Mouse (Mus musculus) thymus, postnatal 0 days (tissue): ENCODE measurements around the gene Prox2. TPM values are rescaled to one million over a fixed set of nuclear protein-coding genes. Genes with fewer than 3 reads are reported as not detected.

Source experiments
- DNase-seq: peaks from one replicate; pipeline ENCODE4 v3.0.0-alpha.2; 2015; ENCODE audit warnings: low spot score
- polyA plus RNA-seq: library from polyadenylated mRNA; unstranded; fragments of >200 nt; fragmentation: Nextera tagmentation; extraction: Ambion mirVana; gene quantifications from 2 replicates; pipeline ENCODE4 v1.2.1, GENCODE M21; 2015

Prox2 gene
- polyA plus RNA-seq, 1 experiment from 2014 or later = 3.8 TPM

- DNase-seq = no peak
Observed at GRCm38 (mm10) chr12:85095146-85095545, 15.4 kb downstream of the Prox2 start.

DNA sequence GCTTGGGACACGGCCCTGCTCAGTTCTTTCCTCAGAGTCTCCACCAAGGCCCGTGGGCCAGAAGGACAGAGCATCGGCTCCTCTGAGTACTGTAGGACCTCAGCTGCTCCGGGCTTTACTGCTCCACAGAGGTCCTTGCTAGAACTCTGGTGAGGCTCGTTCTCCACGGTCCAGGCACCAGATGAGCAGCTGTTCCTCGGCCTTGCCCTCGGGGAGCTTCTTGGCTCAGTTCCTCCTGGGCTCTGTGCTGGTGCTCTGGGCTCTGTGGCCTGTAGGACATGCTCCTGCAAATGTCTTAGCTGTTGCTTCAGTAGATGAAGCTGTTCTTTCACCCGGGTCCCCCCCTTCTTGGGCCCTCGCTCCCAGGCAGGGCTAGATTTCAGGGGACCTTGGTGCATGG, 15.9 kb downstream of the Prox2 start:
- no peak for DNase-seq

DNA sequence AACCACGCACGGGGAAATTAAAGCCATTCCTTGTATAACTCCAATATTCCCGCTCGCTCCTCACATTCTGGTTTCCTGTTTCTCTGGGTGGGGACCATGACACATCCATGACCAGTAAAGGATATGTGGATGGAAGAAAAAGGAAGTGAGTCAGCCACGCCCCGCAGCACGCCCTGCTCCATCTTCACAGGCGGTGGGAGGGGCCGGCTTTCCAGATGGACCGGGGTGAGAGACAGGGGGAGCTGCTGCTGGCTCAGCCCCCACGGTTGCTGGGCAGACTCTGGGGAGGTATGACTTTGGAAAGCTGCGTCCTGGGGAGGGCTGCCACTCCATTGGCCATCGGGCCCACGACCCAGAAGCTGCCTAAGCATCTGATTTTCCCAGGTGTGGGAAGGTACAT, 16.5 kb downstream of the Prox2 start:
- no peak for DNase-seq

DNA sequence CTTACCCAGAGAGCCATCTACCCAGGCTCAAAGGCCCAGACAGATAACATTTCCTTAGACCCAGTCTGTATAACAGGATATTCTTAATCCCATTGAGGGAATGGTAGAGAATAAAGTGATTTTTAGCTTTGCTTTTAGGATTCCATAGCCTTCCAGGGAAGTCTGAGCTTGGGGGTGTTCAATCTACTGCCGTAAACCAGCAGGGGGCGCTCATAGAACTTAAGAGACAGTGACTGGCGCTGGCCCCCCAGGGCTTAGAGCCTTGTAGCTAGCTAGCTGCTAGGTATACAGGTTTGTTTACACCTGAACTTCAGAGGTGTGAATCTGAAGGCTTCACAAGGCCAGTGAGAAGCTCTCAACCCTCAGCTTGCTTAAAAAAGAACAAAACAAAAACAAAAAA, 18.3 kb downstream of the Prox2 start:
- peak; percentile 80 for DNase-seq

DNA sequence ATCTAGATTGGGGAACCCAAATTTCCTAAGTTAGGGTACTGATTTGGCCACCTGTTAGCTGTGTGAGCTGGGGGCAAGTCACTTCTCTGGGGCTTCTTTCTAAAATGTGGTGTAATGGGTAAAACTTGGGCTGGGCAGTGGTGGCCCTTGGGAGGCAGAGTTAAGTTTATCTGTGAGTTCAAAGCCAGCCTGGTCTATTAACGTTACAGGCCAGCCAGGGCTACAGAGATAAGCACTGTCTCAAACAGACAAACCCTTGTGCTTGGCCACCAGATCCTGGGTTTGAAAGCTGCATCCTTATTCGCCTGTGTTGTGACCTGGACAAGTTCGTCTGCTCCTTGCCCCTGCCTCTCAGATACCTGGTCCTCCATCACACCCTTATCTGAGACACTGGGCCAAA, 19.4 kb downstream of the Prox2 start:
- DNase-seq = no peak

- no peak for DNase-seq
Observed at GRCm38 (mm10) chr12:85087845-85088244, 22.7 kb downstream of the Prox2 start.

- no peak for DNase-seq
Observed at GRCm38 (mm10) chr12:85084941-85085340, 25.6 kb downstream of the Prox2 start.

DNA sequence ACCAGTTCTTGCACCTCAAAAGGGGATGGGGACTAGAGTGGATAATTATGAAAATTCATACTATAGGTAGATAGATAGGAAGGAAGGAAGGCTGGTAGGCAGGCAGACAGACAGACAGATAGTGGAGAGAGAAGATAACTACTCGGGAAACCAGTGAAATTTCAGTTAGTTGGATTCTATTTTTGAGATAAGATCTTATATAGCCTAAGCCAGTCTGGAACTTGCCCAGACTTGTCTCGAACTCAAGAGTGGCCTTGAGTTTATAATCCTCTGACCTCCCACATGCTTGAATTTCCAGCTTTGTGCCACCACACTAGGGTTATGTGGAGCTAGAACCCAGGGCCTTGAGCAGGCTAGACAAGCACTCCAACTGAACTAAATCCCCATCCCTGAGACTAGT, 26.3 kb downstream of the Prox2 start:
- DNase-seq = no peak

DNA sequence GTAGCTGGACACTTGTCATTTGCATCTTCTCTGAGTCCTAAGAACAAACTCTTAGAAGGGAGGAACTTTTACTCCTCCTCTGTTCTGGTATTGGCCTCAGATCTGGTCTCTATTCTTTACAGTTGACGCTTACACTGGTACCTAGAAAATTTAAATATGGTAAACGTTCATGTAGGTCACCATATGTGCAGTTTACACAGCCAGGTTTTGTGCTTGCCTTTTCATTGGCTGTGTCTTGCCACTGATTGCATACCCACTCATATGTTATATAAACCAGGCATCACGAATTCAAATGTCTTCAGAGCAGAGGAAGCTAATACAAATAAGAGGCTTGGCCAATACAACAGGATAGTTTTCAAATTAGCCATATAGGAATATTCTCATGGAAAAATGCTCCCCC, 33.5 kb downstream of the Prox2 start:
- no peak for DNase-seq

DNA sequence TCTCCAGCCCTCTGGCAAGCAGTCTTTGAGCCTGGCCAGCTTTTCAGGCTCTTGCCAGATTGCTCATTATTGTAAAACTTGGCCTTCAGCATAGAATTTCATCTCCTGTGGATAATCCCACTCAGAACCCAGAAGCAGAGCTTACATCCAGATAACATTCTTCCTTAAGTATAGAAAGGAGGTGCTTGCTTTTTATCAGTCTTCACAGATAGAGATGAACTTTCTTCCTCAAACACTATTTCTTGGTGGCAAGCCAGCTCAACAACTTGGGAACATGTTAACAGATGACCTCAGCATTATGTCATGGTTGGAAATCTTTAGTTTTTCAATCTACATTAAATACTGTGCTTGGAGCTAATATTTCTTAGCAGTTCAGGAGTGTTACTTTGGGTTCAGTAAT, 39.5 kb downstream of the Prox2 start:
- DNase-seq = no peak

- DNase-seq = no peak
Observed at GRCm38 (mm10) chr12:85051218-85051617, 59.3 kb downstream of the Prox2 start.

Other genes starting within 250 kb of the Prox2 start
- 0.72 and 1.0 TPM in 2 replicates for gene Ltbp2, start 234.2 kb downstream of the Prox2 start, polyA plus RNA-seq
- gene Fcf1, start 139.9 kb downstream of the Prox2 start, polyA plus RNA-seq = 209 and 211 TPM in 2 replicates
- 11.9 and 13.0 TPM in 2 replicates for gene Arel1, start 139.9 kb downstream of the Prox2 start, polyA plus RNA-seq
- gene Ylpm1, start 114.4 kb downstream of the Prox2 start, polyA plus RNA-seq = 20.1 and 23.5 TPM in 2 replicates
- gene Dlst, start 74 bp upstream of the Prox2 start, polyA plus RNA-seq = 83.0 and 89.1 TPM in 2 replicates
- 3.2 and 3.4 TPM in 2 replicates for gene Rps6kl1, start 40.5 kb upstream of the Prox2 start, polyA plus RNA-seq
- gene Pgf, start 67.0 kb upstream of the Prox2 start, polyA plus RNA-seq = 2.0 and 2.7 TPM in 2 replicates
- gene Eif2b2, start 108.7 kb upstream of the Prox2 start, polyA plus RNA-seq = 106 and 110 TPM in 2 replicates
- gene Mlh3, start 159.8 kb upstream of the Prox2 start, polyA plus RNA-seq = 6.8 and 7.1 TPM in 2 replicates
- 122 and 136 TPM in 2 replicates for gene Acyp1, start 177.7 kb upstream of the Prox2 start, polyA plus RNA-seq
- gene Zc2hc1c, start 177.8 kb upstream of the Prox2 start, polyA plus RNA-seq = 0.23 and 0.29 TPM in 2 replicates
- 12.7 and 13.1 TPM in 2 replicates for gene Nek9, start 228.6 kb upstream of the Prox2 start, polyA plus RNA-seq